Mouse (Mus musculus) MEL (cell line): Measurements from ENCODE around the gene Nup188. TPM values are rescaled to one million over a fixed set of nuclear protein-coding genes. Genes with fewer than 3 reads are reported as not detected.

Experiments used
- DNase-seq: peaks from one replicate; pipeline ENCODE4 v3.0.0; 2011; ENCODE audit warnings: low read depth, low spot score
- H3K27ac ChIP-seq: 2 replicates; pipeline ENCODE4 v1.5.1; 2012; ENCODE audit warnings: low read depth, mild to moderate bottlenecking, control low read depth, low read length, moderate library complexity; ENCODE audit not compliant: control insufficient read depth
- H3K27me3 ChIP-seq, 2 experiments: fragments of 150-350 bp in 1 of 2; sonication (generic) in 1 of 2; 2 replicates each; pipeline ENCODE4 v1.6.1; 2012; ENCODE audit warnings: low read length in 2 of 2, mild to moderate bottlenecking in 2 of 2, improper control_type of control experiment in 1 of 2, moderate library complexity in 1 of 2; ENCODE audit not compliant: insufficient read depth in 2 of 2, control insufficient read depth in 1 of 2
- H3K36me3 ChIP-seq, 2 experiments: 2 replicates each; pipeline ENCODE4 v1.6.1; 2012 to 2014; ENCODE audit warnings: low read length in 2 of 2, improper control_type of control experiment in 1 of 2, inconsistent platforms in 1 of 2, mild to moderate bottlenecking in 1 of 2; ENCODE audit not compliant: insufficient read depth in 2 of 2, control insufficient read depth in 1 of 2
- H3K4me1 ChIP-seq, 2 experiments: fragments of 150-350 bp in 1 of 2; sonication (generic) in 1 of 2; 2 replicates each; pipeline ENCODE4 v1.6.1; 2012; ENCODE audit warnings: low read length in 2 of 2, improper control_type of control experiment in 1 of 2, mild to moderate bottlenecking in 1 of 2; ENCODE audit not compliant: insufficient read depth in 2 of 2, control insufficient read depth in 1 of 2
- H3K4me3 ChIP-seq, 2 experiments: fragments of 150-350 bp in 1 of 2; sonication (generic) in 1 of 2; 2 replicates each; pipeline ENCODE4 v1.5.1; 2012; ENCODE audit warnings: low read depth in 2 of 2, low read length in 2 of 2, mild to moderate bottlenecking in 2 of 2, moderate library complexity in 2 of 2, control low read depth in 1 of 2, improper control_type of control experiment in 1 of 2; ENCODE audit not compliant: control insufficient read depth in 1 of 2, insufficient read depth in 1 of 2
- H3K79me2 ChIP-seq: 2 replicates; pipeline ENCODE4 v1.6.1; 2012; ENCODE audit warnings: mild to moderate bottlenecking, low read length, moderate library complexity; ENCODE audit not compliant: control insufficient read depth, poor library complexity, insufficient read depth
- H3K9ac ChIP-seq: 2 replicates; pipeline ENCODE4 v1.6.1; 2012; ENCODE audit warnings: low read depth, mild to moderate bottlenecking, control low read depth, low read length, moderate library complexity; ENCODE audit not compliant: control insufficient read depth, poor library complexity, severe bottlenecking
- H3K9me3 ChIP-seq: fragments of 150-350 bp; sonication (generic); replicated peaks from 2 replicates; pipeline ENCODE4 v1.6.1; 2012; ENCODE audit warnings: mild to moderate bottlenecking, low read length, improper control_type of control experiment, moderate library complexity; ENCODE audit not compliant: insufficient read depth
- BHLHE40 ChIP-seq: IDR thresholded peaks from 2 replicates; pipeline ENCODE4 v1.6.1; 2012; ENCODE audit warnings: low read depth, mild to moderate bottlenecking, inconsistent platforms, low read length, improper control_type of control experiment, borderline replicate concordance
- CTCF ChIP-seq, 3 experiments: IDR thresholded peaks in 2 of 3; conservative IDR thresholded peaks in 1 of 3; 2 replicates each; pipeline ENCODE4 v1.5.1; 2011 to 2012; ENCODE audit warnings: low read length in 3 of 3, low read depth in 2 of 3, mild to moderate bottlenecking in 2 of 3, improper control_type of control experiment in 1 of 3, inconsistent platforms in 1 of 3, mixed read lengths in 1 of 3, moderate library complexity in 1 of 3; ENCODE audit not compliant: control insufficient read depth in 1 of 3, insufficient read depth in 1 of 3, poor library complexity in 1 of 3, severe bottlenecking in 1 of 3
- ELF1 ChIP-seq: IDR thresholded peaks from 2 replicates; pipeline ENCODE4 v1.6.1; 2014; ENCODE audit warnings: low read depth, mild to moderate bottlenecking, inconsistent platforms, low read length, improper control_type of control experiment, moderate library complexity
- GABPA ChIP-seq: IDR thresholded peaks from 2 replicates; pipeline ENCODE4 v1.6.1; 2012; ENCODE audit warnings: low read depth, mild to moderate bottlenecking, inconsistent platforms, low read length, improper control_type of control experiment, moderate library complexity
- HCFC1 ChIP-seq: IDR thresholded peaks from 2 replicates; pipeline ENCODE4 v1.6.1; 2012; ENCODE audit warnings: low read depth, mild to moderate bottlenecking, inconsistent platforms, low read length, improper control_type of control experiment, moderate library complexity
- MAFK ChIP-seq: IDR thresholded peaks from 2 replicates; pipeline ENCODE4 v1.6.1; 2011; ENCODE audit warnings: low read depth, mild to moderate bottlenecking, low read length, improper control_type of control experiment, borderline replicate concordance
- MAX ChIP-seq: IDR thresholded peaks from 2 replicates; pipeline ENCODE4 v1.6.1; 2011; ENCODE audit warnings: low read length, improper control_type of control experiment
- MXI1 ChIP-seq: IDR thresholded peaks from 2 replicates; pipeline ENCODE4 v1.6.1; 2011; ENCODE audit warnings: mild to moderate bottlenecking, low read depth, low read length, improper control_type of control experiment
- MYC ChIP-seq: IDR thresholded peaks from 2 replicates; pipeline ENCODE4 v1.6.1; 2011; ENCODE audit warnings: low read depth, mild to moderate bottlenecking, low read length, improper control_type of control experiment, moderate library complexity
- NELFE ChIP-seq: IDR thresholded peaks from 2 replicates; pipeline ENCODE4 v1.6.1; 2011; ENCODE audit warnings: low read depth, low read length, improper control_type of control experiment
- NRF1 ChIP-seq: IDR thresholded peaks from 2 replicates; pipeline ENCODE4 v1.6.1; 2014; ENCODE audit warnings: low read depth, mild to moderate bottlenecking, inconsistent platforms, low read length, improper control_type of control experiment, moderate library complexity; ENCODE audit not compliant: poor library complexity, insufficient read depth, severe bottlenecking
- POLR2A ChIP-seq, 2 experiments: IDR thresholded peaks; 2 replicates each; pipeline ENCODE4 v1.6.1; 2011 to 2012; ENCODE audit warnings: low read length in 2 of 2, mild to moderate bottlenecking in 2 of 2, control low read depth in 1 of 2, improper control_type of control experiment in 1 of 2, low read depth in 1 of 2, moderate library complexity in 1 of 2; ENCODE audit not compliant: control insufficient read depth in 1 of 2, insufficient read depth in 1 of 2, poor library complexity in 1 of 2
- RCOR1 ChIP-seq: IDR thresholded peaks from 2 replicates; pipeline ENCODE4 v1.6.1; 2012; ENCODE audit warnings: low read depth, mild to moderate bottlenecking, inconsistent platforms, low read length, improper control_type of control experiment
- SIN3A ChIP-seq: IDR thresholded peaks from 2 replicates; pipeline ENCODE4 v1.6.1; 2012; ENCODE audit warnings: low read length, improper control_type of control experiment, inconsistent platforms
- SMC3 ChIP-seq: IDR thresholded peaks from 2 replicates; pipeline ENCODE4 v1.6.1; 2011; ENCODE audit warnings: low read depth, low read length, improper control_type of control experiment
- TAL1 ChIP-seq: IDR thresholded peaks from 2 replicates; pipeline ENCODE4 v1.6.1; 2012; ENCODE audit warnings: mild to moderate bottlenecking, inconsistent platforms, low read length, moderate library complexity, mixed read lengths
- TBP ChIP-seq: IDR thresholded peaks from 2 replicates; pipeline ENCODE4 v1.8.0; 2011; ENCODE audit warnings: low read depth, low read length, improper control_type of control experiment
- UBTF ChIP-seq: IDR thresholded peaks from 2 replicates; pipeline ENCODE4 v1.6.1; 2012; ENCODE audit warnings: low read depth, mild to moderate bottlenecking, inconsistent platforms, low read length, improper control_type of control experiment, moderate library complexity, borderline replicate concordance; ENCODE audit not compliant: insufficient read depth
- USF1 ChIP-seq: IDR thresholded peaks from 2 replicates; pipeline ENCODE4 v1.6.1; 2014; ENCODE audit warnings: low read depth, mild to moderate bottlenecking, inconsistent platforms, low read length, improper control_type of control experiment, moderate library complexity
- ZC3H11A ChIP-seq: IDR thresholded peaks from 2 replicates; pipeline ENCODE4 v1.6.1; 2012; ENCODE audit warnings: low read depth, mild to moderate bottlenecking, inconsistent platforms, low read length, improper control_type of control experiment
- ZKSCAN1 ChIP-seq: IDR thresholded peaks from 2 replicates; pipeline ENCODE4 v1.6.1; 2012; ENCODE audit warnings: low read depth, mild to moderate bottlenecking, inconsistent platforms, low read length, improper control_type of control experiment, moderate library complexity
- ZNF384 ChIP-seq: IDR thresholded peaks from 2 replicates; pipeline ENCODE4 v1.6.1; 2012; ENCODE audit warnings: low read depth, mild to moderate bottlenecking, inconsistent platforms, low read length, improper control_type of control experiment
- polyA plus RNA-seq, 2 experiments: library from polyadenylated mRNA; stranded (reverse) in 1 of 2; unstranded in 1 of 2; fragments of >175 nt in 1 of 2; fragments of >200 nt in 1 of 2; gene quantifications; 2 replicates each; pipeline versions ENCODE4 v1.2.1 to v1.2.4; 2012; ENCODE audit warnings: low replicate concordance in 2 of 2, low read depth in 1 of 2; ENCODE audit not compliant: insufficient read length in 2 of 2, insufficient read depth in 1 of 2, missing spikeins in 1 of 2
- total RNA-seq: library from RNA; depleted of rRNA; stranded (reverse); fragments of 300-350 nt; gene quantifications from 2 replicates; pipeline ENCODE4 v1.2.3, GENCODE M21; 2012

Gene Nup188
- total and polyA plus RNA-seq, 3 experiments: 58.6 to 119 TPM; not detected in 1

- TF ChIP-seq GABPA: 0 out of 2 replicates have a peak, but pooled peaks have one; percentile 45
- peak; percentile 94 for TF ChIP-seq MYC
- peak; percentile 80 for TF ChIP-seq POLR2A (IDR thresholded peaks at IDR 0.05; ENCODE audit: control insufficient read depth in 1 of 2, insufficient read depth in 1 of 2, low read depth in 1 of 2, low read length in 2 of 2, poor library complexity in 1 of 2)
- TF ChIP-seq TAL1: no peak
- peak; percentile 81 for TF ChIP-seq NELFE
- no peak for TF ChIP-seq ZNF384
- TF ChIP-seq CTCF (IDR thresholded peaks at IDR 0.05 in 2 of 3, conservative IDR thresholded peaks at IDR 0.05 in 1 of 3; ENCODE audit: control insufficient read depth in 1 of 3, insufficient read depth in 1 of 3, low read depth in 2 of 3, low read length in 3 of 3, poor library complexity in 1 of 3, severe bottlenecking in 1 of 3): peak in 2 of 3 experiments; percentile 16 to 39; a peak in 4 of 6 replicates
- TF ChIP-seq SIN3A: peak; percentile 100
- TF ChIP-seq ELF1: peak; percentile 98
- no peak for TF ChIP-seq RCOR1
- TF ChIP-seq SMC3: no peak
- TF ChIP-seq TBP: peak; percentile 51; the same call in 1 of the 2 replicates
- TF ChIP-seq MAX: peak; percentile 97
- peak; percentile 96 for TF ChIP-seq HCFC1
These were observed 48.9 kb upstream of the Nup188 start, which contains the start of gene Lrrc8a (continued) for GRCm38 (mm10) chr2:30237199-30237880.

- Histone ChIP-seq H3K9me3 (no peaks in the 10 kb centered on the region), H3K9ac (peak overlapping the region; percentile 93), H3K4me1 (peaks cover 9 to 20% of the 10 kb centered on the region in 2 experiments), H3K27ac (peak overlapping the region; percentile 44), H3K4me3 (peak overlapping the region; percentile 83 to 97), H3K36me3 (peaks cover 3 to 11% of the 10 kb centered on the region in 2 experiments), H3K79me2 (peaks cover 17% of the 10 kb centered on the region), H3K27me3 (no peaks in the 10 kb centered on the region)
- peak; percentile 59 for DNase-seq
- TF ChIP-seq NRF1 (0 out of 2 replicates have a peak, but pooled peaks have one; percentile 22), POLR2A (IDR thresholded peaks at IDR 0.05; ENCODE audit: control insufficient read depth in 1 of 2, insufficient read depth in 1 of 2, low read depth in 1 of 2, low read length in 2 of 2, poor library complexity in 1 of 2) (0 out of 4 replicates have a peak, but pooled peaks of 1 of the 2 experiments have one; percentile 3), UBTF (0 out of 2 replicates have a peak, but pooled peaks have one; percentile 86), ZC3H11A (no peak), USF1 (no peak), ZKSCAN1 (no peak), MAFK (no peak), TAL1 (no peak), MXI1 (no peak), BHLHE40 (no peak)
These were observed 48.3 kb upstream of the Nup188 start for GRCm38 (mm10) chr2:30237881-30238280.
